Mouse (Mus musculus): ENCODE results near the gene Tmem253. TPM values are rescaled to one million over a fixed set of nuclear protein-coding genes. Genes with fewer than 3 reads are reported as not detected.

Gene Tmem253
- 0.81 TPM for polyA plus RNA-seq (2017; shearing (Covaris generic))

DNA sequence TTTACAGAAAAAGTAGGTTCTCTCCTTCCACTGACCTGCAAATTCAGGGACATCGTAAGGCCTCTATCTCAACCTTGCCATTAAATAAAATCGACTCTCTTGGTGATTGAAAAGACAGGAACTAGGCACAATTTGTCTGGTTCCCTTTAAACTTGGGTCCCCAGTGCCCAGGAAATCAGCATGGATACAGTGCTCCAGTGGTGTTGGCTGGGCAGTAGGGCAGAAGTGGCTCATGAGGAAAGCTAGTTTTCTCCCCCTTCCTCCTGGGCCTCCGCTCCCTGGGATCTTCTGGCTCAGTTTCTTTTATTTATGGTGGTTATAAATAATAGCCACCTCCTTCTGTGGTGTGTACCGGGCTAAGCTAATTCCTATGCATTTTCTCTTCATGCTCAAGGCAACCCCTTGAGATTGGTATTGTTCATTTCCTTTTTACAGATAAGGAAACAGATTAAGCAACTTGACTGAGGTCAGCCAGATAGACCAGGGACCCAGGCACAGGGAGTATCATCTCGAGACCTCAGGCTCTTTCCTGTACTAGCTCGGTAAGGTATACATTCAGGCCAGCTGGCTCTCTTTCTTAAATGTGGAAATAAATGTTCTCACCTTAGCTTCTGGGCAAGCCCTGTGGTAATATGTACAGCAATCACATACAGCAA lies at the start of gene Tmem253:
Tmem253 (plus strand) TSS at position 214 of the 656 bp plus-strand sequence.

DNA sequence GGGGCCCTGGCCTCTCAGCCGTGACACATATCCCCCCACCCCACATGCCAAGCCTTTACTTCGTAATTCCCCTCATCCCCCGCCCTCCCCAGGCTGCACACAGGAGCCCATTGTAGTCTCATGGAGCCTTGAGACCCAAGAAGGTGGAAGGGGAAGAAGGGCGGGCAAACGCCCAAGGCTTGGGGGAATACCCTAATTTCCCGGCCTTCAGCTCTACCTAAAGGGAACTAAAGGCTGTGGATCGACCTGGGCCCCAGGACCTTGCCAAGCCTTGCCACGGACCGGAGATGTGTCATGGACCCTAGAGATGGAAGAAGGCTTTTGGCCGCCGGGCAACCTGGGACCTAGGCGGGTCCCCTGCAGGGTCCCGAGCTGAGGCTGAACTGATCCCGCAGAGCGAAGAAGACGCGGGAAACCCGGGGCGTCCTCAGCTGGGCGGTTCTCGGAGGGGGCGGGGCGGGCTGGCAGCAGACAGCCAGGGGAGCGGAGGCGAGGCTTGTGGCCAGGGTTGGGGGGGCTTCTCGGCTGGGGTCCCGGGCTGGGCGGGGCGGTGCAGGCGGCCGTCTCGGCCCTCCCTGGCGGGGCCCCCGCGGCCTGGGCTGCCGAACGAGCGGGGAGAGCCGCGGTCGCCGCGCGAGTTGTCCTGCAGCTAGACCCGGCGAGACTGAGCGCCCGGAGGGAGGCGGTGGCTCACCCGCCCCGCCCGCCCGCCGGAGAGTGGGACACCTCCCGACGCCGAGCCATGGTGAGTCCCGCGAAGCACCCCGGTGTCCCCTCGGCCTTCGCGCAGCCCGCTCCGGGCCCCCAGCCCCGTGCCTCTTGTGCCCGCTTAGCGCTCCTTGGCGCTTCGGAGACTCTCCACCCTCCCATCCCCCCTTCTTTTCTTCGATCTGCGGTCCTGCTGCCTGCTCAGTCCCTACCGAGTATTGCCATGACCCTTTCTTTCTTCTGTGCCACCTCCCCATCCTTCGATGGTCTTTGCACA lies 30.9 kb upstream of the Tmem253 start, which contains the start of gene Arhgef40:
Arhgef40 (plus strand) TSS at position 473 of the 985 bp plus-strand sequence.

DNA sequence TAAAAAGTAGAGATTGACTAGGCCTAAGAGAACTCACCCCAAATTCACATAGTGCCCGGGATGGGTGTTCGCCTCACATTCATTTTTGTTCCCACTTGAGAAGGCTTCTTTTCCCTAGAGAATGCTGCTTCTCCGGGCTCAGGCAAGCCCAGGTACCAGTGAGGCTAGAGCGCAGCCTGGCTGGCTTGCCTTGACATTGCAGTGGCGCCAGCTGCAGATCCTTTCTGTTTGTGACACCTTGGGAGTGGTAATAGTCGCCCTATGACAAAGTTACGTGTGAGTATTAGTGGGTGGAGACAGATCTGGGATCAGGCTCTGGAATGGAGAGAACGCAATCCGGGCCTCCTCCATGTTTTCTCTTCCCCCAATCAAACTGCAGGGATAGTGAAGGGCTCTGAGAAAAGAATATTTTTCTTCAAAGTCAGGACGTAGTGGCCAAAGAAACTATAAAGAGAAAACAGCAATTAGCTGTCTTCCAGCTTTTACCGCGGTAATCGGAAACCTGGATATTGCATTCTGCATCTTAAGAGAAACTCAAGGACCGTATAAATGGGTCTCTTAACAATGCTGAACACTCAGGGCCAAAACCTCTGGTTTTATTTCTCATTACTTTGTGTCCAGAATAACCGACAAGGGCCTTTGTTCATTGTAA lies 5.2 kb downstream of the Tmem253 start, which contains the start of gene Zfp219:
Zfp219 (minus strand) TSS at position 248 of the 652 bp plus-strand sequence.

GRCm38 (mm10) chr14:52042359-52042758 lies 26.9 kb downstream of the Tmem253 start, which contains the start of gene Olfr221:
Gene Olfr221, minus strand, starts transcription at chr14:52042459.

Other genes with a start within 250 kb of the Tmem253 start
- gene Ang4, start 242.1 kb upstream of the Tmem253 start, polyA plus RNA-seq (2017; shearing (Covaris generic)) = not detected
- not detected for gene AY358078, start 215.6 kb upstream of the Tmem253 start, polyA plus RNA-seq (2017; shearing (Covaris generic))
- gene Ear6, start 162.0 kb upstream of the Tmem253 start, polyA plus RNA-seq (2017; shearing (Covaris generic)) = not detected
- 36.2 TPM for gene Mettl17, start 130.8 kb upstream of the Tmem253 start, polyA plus RNA-seq (2017; shearing (Covaris generic))
- gene Slc39a2, start 122.8 kb upstream of the Tmem253 start, polyA plus RNA-seq (2017; shearing (Covaris generic)) = 0.15 TPM
- 13.1 TPM for gene Ndrg2, start 101.5 kb upstream of the Tmem253 start, polyA plus RNA-seq (2017; shearing (Covaris generic))
- gene Tppp2, start 97.2 kb upstream of the Tmem253 start, polyA plus RNA-seq (2017; shearing (Covaris generic)) = not detected
- gene Rnase13, start 92.9 kb upstream of the Tmem253 start, polyA plus RNA-seq (2017; shearing (Covaris generic)) = not detected
- gene Arhgef40, start 30.9 kb upstream of the Tmem253 start, polyA plus RNA-seq (2017; shearing (Covaris generic)) = 1.4 TPM
- 16.5 TPM for gene Zfp219, start 5.1 kb downstream of the Tmem253 start, polyA plus RNA-seq (2017; shearing (Covaris generic))
- gene Olfr221, start 26.8 kb downstream of the Tmem253 start, polyA plus RNA-seq (2017; shearing (Covaris generic)) = not detected
- gene Hnrnpc, start 88.4 kb downstream of the Tmem253 start, polyA plus RNA-seq (2017; shearing (Covaris generic)) = 473 TPM
- gene Rpgrip1, start 95.0 kb downstream of the Tmem253 start, polyA plus RNA-seq (2017; shearing (Covaris generic)) = 2.1 TPM
- gene Supt16, start 181.8 kb downstream of the Tmem253 start, polyA plus RNA-seq (2017; shearing (Covaris generic)) = 14.9 TPM
- gene Chd8, start 242.1 kb downstream of the Tmem253 start, polyA plus RNA-seq (2017; shearing (Covaris generic)) = 29.7 TPM

Data from effector memory CD4-positive, alpha-beta T cell, adult 5 months (primary cell).